Mouse (Mus musculus): Measurements from ENCODE around the gene Qars.
A peak's percentile ranks its signal among the peaks of the same experiment; 100 is the strongest.

Qars gene

GRCm38 (mm10) chr9:108507619-108508434 is at the start of gene Qars:
TSS of gene Qars (plus strand) at chr9:108507706.
- peak; percentile 94 for DNase-seq

GRCm38 (mm10) chr9:108459939-108460318 is 47.6 kb upstream of the Qars start:
- DNase-seq: no peak

- peak; percentile 88 for DNase-seq
Measured at GRCm38 (mm10) chr9:108460319-108461178, 47.0 kb upstream of the Qars start, which contains the start of gene Ccdc71. TSS of gene Ccdc71 (plus strand) at chr9:108460527.

- DNase-seq: no peak
Measured at GRCm38 (mm10) chr9:108461181-108461631, 46.3 kb upstream of the Qars start, which contains the start of gene Klhdc8b. TSS of gene Klhdc8b (minus strand) at chr9:108461581.

GRCm38 (mm10) chr9:108461675-108462074 is 45.8 kb upstream of the Qars start:
- DNase-seq: no peak

- no peak for DNase-seq
Measured at GRCm38 (mm10) chr9:108462192-108462591, 45.3 kb upstream of the Qars start.

GRCm38 (mm10) chr9:108463713-108464112 is 43.8 kb upstream of the Qars start:
- DNase-seq: no peak

GRCm38 (mm10) chr9:108466219-108466618 is 41.3 kb upstream of the Qars start:
- no peak for DNase-seq

GRCm38 (mm10) chr9:108469430-108469829 is 38.1 kb upstream of the Qars start:
- no peak for DNase-seq

GRCm38 (mm10) chr9:108469845-108470244 is 37.7 kb upstream of the Qars start:
- DNase-seq: no peak

GRCm38 (mm10) chr9:108474528-108474927 is 33.0 kb upstream of the Qars start:
- DNase-seq: no peak

GRCm38 (mm10) chr9:108478638-108479156 is 28.8 kb upstream of the Qars start:
- peak; percentile 35 for DNase-seq

- DNase-seq: no peak
Measured at GRCm38 (mm10) chr9:108479241-108479640, 28.3 kb upstream of the Qars start.

GRCm38 (mm10) chr9:108479721-108480351 is 27.7 kb upstream of the Qars start, which contains the start of gene Lamb2:
TSS of gene Lamb2 (plus strand) at chr9:108479736.
- no peak for DNase-seq

- DNase-seq: no peak
Measured at GRCm38 (mm10) chr9:108480813-108481519, 26.5 kb upstream of the Qars start.

GRCm38 (mm10) chr9:108481520-108482210 is 25.8 kb upstream of the Qars start:
- DNase-seq: no peak

GRCm38 (mm10) chr9:108483051-108483790 is 24.3 kb upstream of the Qars start:
- no peak for DNase-seq

GRCm38 (mm10) chr9:108484021-108484420 is 23.5 kb upstream of the Qars start:
- no peak for DNase-seq

GRCm38 (mm10) chr9:108485301-108485875 is 22.1 kb upstream of the Qars start:
- no peak for DNase-seq

- no peak for DNase-seq
Measured at GRCm38 (mm10) chr9:108486973-108487530, 20.5 kb upstream of the Qars start.

All from thymus, postnatal 25 days (tissue).